Mouse (Mus musculus): ENCODE results near the gene Limch1. TPM values are rescaled to one million over a fixed set of nuclear protein-coding genes. Genes with fewer than 3 reads are reported as not detected.

Gene Limch1
- polyA plus RNA-seq, 1 experiment, result 44.2 TPM

GRCm38 (mm10) chr5:66918316-66919305, 173.0 kb downstream of the Limch1 start:
- H3K27ac ChIP-seq (ENCODE audit: insufficient read depth, low read length), result no peak overlapping the region
- no peak overlapping the region for H3K4me3 ChIP-seq (ENCODE audit: insufficient read depth, low read length)
- no peaks in the 10 kb centered on the region for H3K4me1 ChIP-seq (ENCODE audit: control insufficient read depth, insufficient read depth, low read length)
- no peak for TF ChIP-seq POLR2A (IDR thresholded peaks at IDR 0.05; ENCODE audit: low read depth, low read length)

- no peak overlapping the region for H3K4me3 ChIP-seq (ENCODE audit: insufficient read depth, low read length)
- TF ChIP-seq CTCF (IDR thresholded peaks at IDR 0.05; ENCODE audit: borderline replicate concordance, insufficient read depth, low read length) (no peak), POLR2A (IDR thresholded peaks at IDR 0.05; ENCODE audit: low read depth, low read length) (no peak)
- no peaks in the 10 kb centered on the region for H3K4me1 ChIP-seq (ENCODE audit: control insufficient read depth, insufficient read depth, low read length)
- no peak overlapping the region for H3K27ac ChIP-seq (ENCODE audit: insufficient read depth, low read length)
Measured at GRCm38 (mm10) chr5:66922582-66922981, 177.0 kb downstream of the Limch1 start.

- no peak overlapping the region for H3K27ac ChIP-seq (ENCODE audit: insufficient read depth, low read length)
- no peak for TF ChIP-seq POLR2A (IDR thresholded peaks at IDR 0.05; ENCODE audit: low read depth, low read length)
- no peak for TF ChIP-seq CTCF (IDR thresholded peaks at IDR 0.05; ENCODE audit: borderline replicate concordance, insufficient read depth, low read length)
Measured at GRCm38 (mm10) chr5:66929291-66929690, 183.7 kb downstream of the Limch1 start.

GRCm38 (mm10) chr5:66933134-66933804, 187.6 kb downstream of the Limch1 start:
- Histone ChIP-seq H3K4me1 (ENCODE audit: control insufficient read depth, insufficient read depth, low read length) (no peaks in the 10 kb centered on the region), H3K4me3 (ENCODE audit: insufficient read depth, low read length) (no peak overlapping the region), H3K27ac (ENCODE audit: insufficient read depth, low read length) (no peak overlapping the region)
- no peak for TF ChIP-seq POLR2A (IDR thresholded peaks at IDR 0.05; ENCODE audit: low read depth, low read length)
- no peak for TF ChIP-seq CTCF (IDR thresholded peaks at IDR 0.05; ENCODE audit: borderline replicate concordance, insufficient read depth, low read length)

More at GRCm38 (mm10) chr5:66929291-66929690, 183.7 kb downstream of the Limch1 start:
- H3K4me1 ChIP-seq (ENCODE audit: control insufficient read depth, insufficient read depth, low read length), result no peaks in the 10 kb centered on the region
- H3K4me3 ChIP-seq (ENCODE audit: insufficient read depth, low read length), result no peak overlapping the region

- Histone ChIP-seq H3K27ac (ENCODE audit: insufficient read depth, low read length) (no peak overlapping the region), H3K4me1 (ENCODE audit: control insufficient read depth, insufficient read depth, low read length) (no peaks in the 10 kb centered on the region), H3K4me3 (ENCODE audit: insufficient read depth, low read length) (no peak overlapping the region)
- no peak for TF ChIP-seq CTCF (IDR thresholded peaks at IDR 0.05; ENCODE audit: borderline replicate concordance, insufficient read depth, low read length)
- no peak for TF ChIP-seq POLR2A (IDR thresholded peaks at IDR 0.05; ENCODE audit: low read depth, low read length)
Measured at GRCm38 (mm10) chr5:66934585-66934984, 189.0 kb downstream of the Limch1 start.

- no peak overlapping the region for H3K27ac ChIP-seq (ENCODE audit: insufficient read depth, low read length)
- no peak overlapping the region for H3K4me3 ChIP-seq (ENCODE audit: insufficient read depth, low read length)
- H3K4me1 ChIP-seq (ENCODE audit: control insufficient read depth, insufficient read depth, low read length), result 0 out of 2 replicates have a peak, but pooled peaks cover 2% of the 10 kb centered on the region
- TF ChIP-seq POLR2A (IDR thresholded peaks at IDR 0.05; ENCODE audit: low read depth, low read length) (no peak), CTCF (IDR thresholded peaks at IDR 0.05; ENCODE audit: borderline replicate concordance, insufficient read depth, low read length) (no peak)
Measured at GRCm38 (mm10) chr5:66937376-66937775, 191.7 kb downstream of the Limch1 start.

GRCm38 (mm10) chr5:66941710-66942450, 196.3 kb downstream of the Limch1 start:
- no peak overlapping the region for H3K27ac ChIP-seq (ENCODE audit: insufficient read depth, low read length)
- H3K4me1 ChIP-seq (ENCODE audit: control insufficient read depth, insufficient read depth, low read length), result peaks cover 2% of the 10 kb centered on the region; the same call in 1 of the 2 replicates
- TF ChIP-seq POLR2A (IDR thresholded peaks at IDR 0.05; ENCODE audit: low read depth, low read length), result no peak
- TF ChIP-seq CTCF (IDR thresholded peaks at IDR 0.05; ENCODE audit: borderline replicate concordance, insufficient read depth, low read length), result no peak
- H3K4me3 ChIP-seq (ENCODE audit: insufficient read depth, low read length), result no peak overlapping the region

GRCm38 (mm10) chr5:66942922-66943321, 197.3 kb downstream of the Limch1 start:
- H3K4me1 ChIP-seq (ENCODE audit: control insufficient read depth, insufficient read depth, low read length), result peaks cover 4% of the 10 kb centered on the region; the same call in 1 of the 2 replicates
- no peak overlapping the region for H3K27ac ChIP-seq (ENCODE audit: insufficient read depth, low read length)
- TF ChIP-seq POLR2A (IDR thresholded peaks at IDR 0.05; ENCODE audit: low read depth, low read length) (no peak), CTCF (IDR thresholded peaks at IDR 0.05; ENCODE audit: borderline replicate concordance, insufficient read depth, low read length) (no peak)
- no peak overlapping the region for H3K4me3 ChIP-seq (ENCODE audit: insufficient read depth, low read length)

- Histone ChIP-seq H3K27ac (ENCODE audit: insufficient read depth, low read length) (no peak overlapping the region), H3K4me1 (ENCODE audit: control insufficient read depth, insufficient read depth, low read length) (peaks cover 5% of the 10 kb centered on the region; the same call in 1 of the 2 replicates), H3K4me3 (ENCODE audit: insufficient read depth, low read length) (no peak overlapping the region)
- TF ChIP-seq CTCF (IDR thresholded peaks at IDR 0.05; ENCODE audit: borderline replicate concordance, insufficient read depth, low read length) (no peak), POLR2A (IDR thresholded peaks at IDR 0.05; ENCODE audit: low read depth, low read length) (no peak)
Measured at GRCm38 (mm10) chr5:66943521-66943920, 197.9 kb downstream of the Limch1 start.
